Mouse (Mus musculus): ENCODE data around the gene Mapk10.
A peak's percentile ranks its signal among the peaks of the same experiment; 100 is the strongest.

The Mapk10 gene

GRCm38 (mm10) chr5:102946625-102947024, 264.5 kb downstream of the Mapk10 start:
- no peak for DNase-seq

- peak; percentile 19 to 32 for DNase-seq
These were observed 267.1 kb downstream of the Mapk10 start for GRCm38 (mm10) chr5:102943864-102944630.

GRCm38 (mm10) chr5:102930161-102930560, 281.0 kb downstream of the Mapk10 start:
- DNase-seq = no peak

- DNase-seq = peak; percentile 79 to 86
These were observed 284.3 kb downstream of the Mapk10 start for GRCm38 (mm10) chr5:102926786-102927185.

GRCm38 (mm10) chr5:102920199-102920598, 290.9 kb downstream of the Mapk10 start:
- DNase-seq = no peak

GRCm38 (mm10) chr5:102905441-102906211, 305.5 kb downstream of the Mapk10 start:
- peak; percentile 47 to 56 for DNase-seq

- peak in 1 of 2 experiments; percentile 24 for DNase-seq
These were observed 307.1 kb downstream of the Mapk10 start for GRCm38 (mm10) chr5:102904066-102904465.

GRCm38 (mm10) chr5:102903487-102903886, 307.6 kb downstream of the Mapk10 start:
- peak; percentile 28 to 38 for DNase-seq

- no peak for DNase-seq
These were observed 310.0 kb downstream of the Mapk10 start for GRCm38 (mm10) chr5:102901176-102901575.

- no peak for DNase-seq
These were observed 311.4 kb downstream of the Mapk10 start for GRCm38 (mm10) chr5:102899680-102900215.

GRCm38 (mm10) chr5:102898301-102898700, 312.8 kb downstream of the Mapk10 start:
- no peak for DNase-seq

- no peak for DNase-seq
These were observed 318.9 kb downstream of the Mapk10 start for GRCm38 (mm10) chr5:102892226-102892625.

GRCm38 (mm10) chr5:102889163-102889488, 322.0 kb downstream of the Mapk10 start:
- no peak for DNase-seq

GRCm38 (mm10) chr5:102888482-102889162, 322.5 kb downstream of the Mapk10 start:
- no peak for DNase-seq

- no peak for DNase-seq
These were observed 335.5 kb downstream of the Mapk10 start for GRCm38 (mm10) chr5:102875628-102876027.

GRCm38 (mm10) chr5:102874605-102875298, 336.4 kb downstream of the Mapk10 start:
- DNase-seq = peak; percentile 77 to 80

GRCm38 (mm10) chr5:102872996-102873395, 338.1 kb downstream of the Mapk10 start:
- peak in 1 of 2 experiments; percentile 8 for DNase-seq

GRCm38 (mm10) chr5:102868196-102868595, 342.9 kb downstream of the Mapk10 start:
- DNase-seq = no peak

- DNase-seq = no peak
These were observed 351.4 kb downstream of the Mapk10 start for GRCm38 (mm10) chr5:102859749-102860148.

GRCm38 (mm10) chr5:102858047-102858446, 353.1 kb downstream of the Mapk10 start:
- DNase-seq = no peak
